Mouse (Mus musculus): ENCODE data around the gene Hist1h2ab. TPM values are rescaled to one million over a fixed set of nuclear protein-coding genes. Genes with fewer than 3 reads are reported as not detected.
"Not testable (repeated sequence)": the region's sequence is repeated elsewhere in the genome, so short reads cannot be mapped to it uniquely, and the experiment has no call there.

The Hist1h2ab gene
- polyA plus RNA-seq (2016; fragmentation: Nextera tagmentation; extraction: Ambion mirVana): 55.9 and 60.6 TPM in 2 replicates

DNA sequence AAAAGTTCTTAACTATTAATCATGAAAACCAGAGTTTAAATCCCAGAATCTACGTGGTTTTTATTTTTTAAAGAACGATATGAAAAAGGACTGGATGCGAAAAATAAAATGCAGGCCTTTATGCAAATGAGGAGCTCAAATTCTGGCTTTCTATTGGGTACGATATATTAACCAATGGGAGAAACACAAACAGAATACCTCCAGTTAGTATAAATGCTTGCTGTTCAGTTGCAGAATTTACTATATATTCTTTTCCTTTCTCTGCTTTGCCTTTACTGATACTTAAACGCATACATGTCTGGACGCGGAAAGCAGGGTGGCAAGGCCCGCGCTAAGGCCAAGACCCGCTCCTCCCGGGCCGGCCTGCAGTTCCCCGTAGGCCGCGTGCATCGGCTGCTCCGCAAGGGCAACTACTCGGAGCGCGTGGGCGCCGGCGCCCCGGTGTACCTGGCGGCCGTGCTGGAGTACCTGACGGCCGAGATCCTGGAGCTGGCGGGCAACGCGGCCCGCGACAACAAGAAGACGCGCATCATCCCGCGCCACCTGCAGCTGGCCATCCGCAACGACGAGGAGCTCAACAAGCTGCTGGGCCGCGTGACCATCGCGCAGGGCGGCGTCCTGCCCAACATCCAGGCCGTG, at the start of gene Hist1h2ab:
Hist1h2ab (plus strand) TSS at position 288 of the 639 bp plus-strand sequence.
- WGBS: 2% methylated on average over 32 of the region's 47 CpGs

DNA sequence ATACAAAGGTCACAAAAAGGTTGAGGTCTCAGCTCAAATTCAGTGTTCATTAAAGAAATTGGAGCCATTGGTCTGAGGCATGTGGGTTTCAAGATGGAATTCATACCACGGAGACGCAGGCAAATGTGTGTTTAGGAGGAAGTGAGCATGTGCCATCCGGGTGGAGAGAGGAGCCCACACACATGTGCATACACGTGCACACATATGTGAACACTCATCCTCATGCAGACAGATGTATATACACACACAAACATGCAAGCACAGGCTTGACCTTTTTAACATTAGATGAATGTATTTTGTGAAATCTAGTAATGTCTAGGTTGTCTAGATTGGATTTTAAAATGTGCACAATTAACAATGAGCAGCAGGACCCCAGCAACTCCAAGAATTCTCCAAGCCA, 48.7 kb upstream of the Hist1h2ab start:
- DNase-seq (ENCODE audit: low spot score): no peak

More for the DNA sequence above, at the start of gene Hist1h2ab:
- H3K27ac ChIP-seq: peak within 1 kb of the TSS; percentile 98
- H3K27me3 ChIP-seq (ENCODE audit: low read depth, poor library complexity, severe bottlenecking); H3K36me3 ChIP-seq; H3K9me3 ChIP-seq (replicated peaks): not testable (repeated sequence)
- H3K4me3 ChIP-seq: peak within 1 kb of the TSS; percentile 51
- DNase-seq (ENCODE audit: low spot score): peak; percentile 82
- peaks cover 17% of the 10 kb centered on the region for H3K4me1 ChIP-seq

DNA sequence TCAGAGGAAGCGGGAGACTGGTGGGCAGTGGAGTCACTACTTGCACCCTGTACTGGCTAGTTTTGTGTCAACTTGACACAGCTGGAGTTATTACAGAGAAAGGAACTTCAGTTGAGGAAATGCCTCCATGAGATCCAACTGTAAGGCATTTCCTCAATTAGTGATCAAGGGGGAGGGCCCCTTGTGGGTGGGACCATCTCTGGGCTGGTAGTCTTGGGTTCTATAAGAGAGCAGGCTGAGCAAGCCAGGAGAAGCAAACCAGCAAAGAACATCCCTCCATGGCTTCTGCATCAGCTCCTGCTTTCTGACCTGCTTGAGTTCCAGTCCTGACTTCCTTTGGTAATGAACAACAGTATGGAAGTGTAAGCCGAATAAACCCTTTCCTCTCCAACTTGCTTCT, 48.1 kb upstream of the Hist1h2ab start:
- 88% methylated on average over 2 of the region's 2 CpGs for WGBS
- H3K4me3 ChIP-seq; H3K27me3 ChIP-seq (ENCODE audit: low read depth, poor library complexity, severe bottlenecking); H3K9me3 ChIP-seq (replicated peaks); H3K27ac ChIP-seq; H3K36me3 ChIP-seq; DNase-seq (ENCODE audit: low spot score): not testable (repeated sequence)
- peaks cover 16% of the 10 kb centered on the region for H3K4me1 ChIP-seq

More for the DNA sequence above, 48.7 kb upstream of the Hist1h2ab start:
- Histone ChIP-seq H3K4me3 (no peak overlapping the region), H3K27me3 (ENCODE audit: low read depth, poor library complexity, severe bottlenecking) (no peaks in the 10 kb centered on the region), H3K36me3 (no peaks in the 10 kb centered on the region), H3K27ac (no peak overlapping the region), H3K9me3 (replicated peaks) (no peaks in the 10 kb centered on the region), H3K4me1 (peaks cover 16% of the 10 kb centered on the region)
- 86% methylated on average over 4 of the region's 4 CpGs for WGBS

DNA sequence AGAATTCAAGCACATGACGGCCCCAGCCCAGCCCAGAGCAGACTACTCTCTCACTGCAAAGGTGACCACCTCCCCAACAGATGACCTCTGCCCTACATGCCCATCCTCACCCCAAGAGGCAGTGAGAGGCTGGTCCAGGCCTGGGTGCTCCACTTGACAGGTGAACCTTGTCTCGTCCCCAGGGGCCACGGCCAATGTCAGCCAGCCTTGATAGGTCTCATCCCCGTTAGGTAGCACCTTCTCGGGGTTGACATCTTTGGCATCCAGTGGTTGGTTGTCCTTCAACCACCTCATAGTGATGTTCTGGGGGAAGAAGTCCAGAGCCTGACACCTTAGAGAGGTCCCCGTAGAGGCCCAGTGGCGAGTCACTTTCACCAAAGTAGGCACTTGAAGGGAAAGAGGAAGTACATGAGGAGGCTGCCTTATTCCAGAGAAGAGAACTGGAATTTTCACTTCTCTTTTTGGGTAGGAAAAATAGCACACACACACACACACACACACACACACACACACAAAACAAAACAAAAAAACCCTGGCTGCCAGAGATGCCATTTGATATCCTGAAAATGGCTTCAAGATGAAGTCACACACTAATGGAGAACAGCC, 45.1 kb upstream of the Hist1h2ab start:
- Histone ChIP-seq H3K27me3 (ENCODE audit: low read depth, poor library complexity, severe bottlenecking) (no peaks in the 10 kb centered on the region), H3K9me3 (replicated peaks) (no peaks in the 10 kb centered on the region), H3K4me1 (peaks cover 33% of the 10 kb centered on the region), H3K36me3 (no peaks in the 10 kb centered on the region), H3K4me3 (no peak overlapping the region), H3K27ac (no peak overlapping the region; the same call in 1 of the 2 replicates)
- WGBS: 93% methylated on average over 7 of the region's 7 CpGs
- no peak for DNase-seq (ENCODE audit: low spot score)

DNA sequence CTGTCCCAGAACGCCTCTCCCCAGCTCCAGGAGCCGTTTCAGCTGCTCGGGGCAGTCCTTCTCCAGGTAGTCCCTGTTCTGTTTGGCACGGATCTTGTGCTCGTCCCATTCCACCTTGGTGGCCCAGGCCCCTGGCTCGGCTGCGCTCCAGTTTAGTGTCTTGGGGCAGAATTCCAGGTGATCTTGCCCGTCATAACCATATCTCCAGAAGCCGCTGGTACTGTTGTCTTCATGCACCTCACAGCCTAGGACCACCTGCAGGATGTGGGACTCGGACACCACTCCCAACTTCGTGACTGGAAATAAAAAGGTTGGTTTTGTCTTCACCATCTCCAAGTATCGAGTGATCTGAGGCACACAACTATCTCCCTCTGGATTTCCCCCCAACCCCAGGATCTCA, 44.2 kb upstream of the Hist1h2ab start:
- Histone ChIP-seq H3K9me3 (replicated peaks) (no peaks in the 10 kb centered on the region), H3K27me3 (ENCODE audit: low read depth, poor library complexity, severe bottlenecking) (no peaks in the 10 kb centered on the region), H3K4me1 (peaks cover 28% of the 10 kb centered on the region), H3K27ac (no peak overlapping the region), H3K4me3 (no peak overlapping the region), H3K36me3 (no peaks in the 10 kb centered on the region)
- WGBS: 94% methylated on average over 12 of the region's 12 CpGs
- DNase-seq (ENCODE audit: low spot score): peak; percentile 21

DNA sequence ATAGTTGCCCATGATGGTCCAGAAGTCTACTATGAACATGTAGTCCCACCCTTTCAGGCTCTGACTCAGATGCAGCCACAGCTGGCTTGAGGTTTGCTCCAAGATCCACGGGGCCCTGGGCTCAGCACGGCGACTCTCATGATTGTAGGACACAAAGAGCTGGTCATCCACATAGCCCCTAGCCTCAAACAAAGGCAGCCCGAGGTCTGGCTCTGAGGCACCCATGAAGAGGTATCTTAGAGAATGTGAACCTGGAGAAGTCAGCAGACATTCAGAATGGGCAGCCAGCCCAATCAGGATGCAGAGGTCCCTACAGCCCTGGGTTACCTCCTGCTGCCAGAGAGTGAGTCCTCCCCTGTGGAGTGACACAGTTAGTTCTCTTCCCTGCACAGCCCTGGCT, 42.9 kb upstream of the Hist1h2ab start:
- Histone ChIP-seq H3K27ac (peak overlapping the region; percentile 56), H3K9me3 (replicated peaks) (no peaks in the 10 kb centered on the region), H3K36me3 (no peaks in the 10 kb centered on the region), H3K4me3 (no peak overlapping the region), H3K4me1 (peaks cover 28% of the 10 kb centered on the region), H3K27me3 (ENCODE audit: low read depth, poor library complexity, severe bottlenecking) (no peaks in the 10 kb centered on the region)
- DNase-seq (ENCODE audit: low spot score): peak; percentile 28
- WGBS: 91% methylated on average over 4 of the region's 4 CpGs

DNA sequence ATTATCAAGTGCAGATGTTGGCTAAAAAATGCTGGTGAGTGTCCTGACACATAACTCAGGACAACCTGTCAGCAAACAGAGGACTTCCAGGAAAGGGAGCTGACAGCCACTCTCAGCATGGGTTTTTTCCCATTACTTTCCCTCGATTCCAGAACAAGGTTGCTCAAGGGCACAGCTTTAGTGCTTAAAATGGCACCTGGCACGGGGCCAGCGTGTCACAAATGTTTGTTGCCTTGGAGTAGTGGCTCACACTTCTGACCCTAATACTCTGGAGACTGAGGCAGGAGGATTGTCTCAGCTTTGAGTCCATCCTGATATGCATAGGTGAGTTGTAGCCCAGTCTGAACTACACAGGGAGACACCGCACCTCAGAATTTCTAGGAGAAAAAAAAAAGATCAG, 42.3 kb upstream of the Hist1h2ab start:
- H3K4me1 ChIP-seq: peaks cover 28% of the 10 kb centered on the region
- 65% methylated on average over 4 of the region's 4 CpGs for WGBS
- DNase-seq (ENCODE audit: low spot score): peak; percentile 29
- peak overlapping the region; percentile 56 for H3K27ac ChIP-seq
- H3K4me3 ChIP-seq: no peak overlapping the region
- H3K36me3 ChIP-seq: no peaks in the 10 kb centered on the region
- H3K27me3 ChIP-seq (ENCODE audit: low read depth, poor library complexity, severe bottlenecking): no peaks in the 10 kb centered on the region
- H3K9me3 ChIP-seq (replicated peaks): no peaks in the 10 kb centered on the region

DNA sequence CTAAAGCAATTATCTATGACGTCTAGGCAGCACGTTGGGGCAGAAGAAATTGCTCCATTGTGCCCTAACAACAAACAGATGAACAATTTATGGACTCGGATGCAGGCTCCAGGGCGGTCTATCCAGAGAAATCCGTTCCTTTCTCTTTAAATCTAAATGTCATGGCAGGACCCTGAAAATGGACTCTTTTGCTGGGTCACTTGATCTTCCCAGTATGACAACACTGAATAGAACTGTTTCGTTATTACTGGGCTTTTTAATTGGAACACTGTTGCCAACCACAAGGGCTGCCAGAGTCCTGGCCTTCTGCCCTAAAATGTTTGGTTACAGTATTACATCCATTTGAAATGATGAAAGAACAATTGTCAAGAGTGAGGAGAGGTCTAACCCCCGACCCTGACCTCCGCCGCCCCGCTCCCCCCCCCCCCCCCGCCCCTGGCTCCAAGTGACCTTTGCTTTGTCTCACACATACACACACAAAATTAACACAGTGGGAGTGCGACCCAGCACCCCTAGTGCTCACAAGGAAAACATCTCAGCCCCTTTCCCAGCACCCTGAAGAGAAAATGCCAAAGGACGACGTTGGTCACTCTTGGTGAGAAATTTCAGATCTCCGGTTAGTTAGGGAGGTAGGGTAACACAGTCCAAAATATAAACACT, 41.1 kb upstream of the Hist1h2ab start:
- 27% methylated on average over 14 of the region's 15 CpGs for whole genome bisulfite sequencing

DNA sequence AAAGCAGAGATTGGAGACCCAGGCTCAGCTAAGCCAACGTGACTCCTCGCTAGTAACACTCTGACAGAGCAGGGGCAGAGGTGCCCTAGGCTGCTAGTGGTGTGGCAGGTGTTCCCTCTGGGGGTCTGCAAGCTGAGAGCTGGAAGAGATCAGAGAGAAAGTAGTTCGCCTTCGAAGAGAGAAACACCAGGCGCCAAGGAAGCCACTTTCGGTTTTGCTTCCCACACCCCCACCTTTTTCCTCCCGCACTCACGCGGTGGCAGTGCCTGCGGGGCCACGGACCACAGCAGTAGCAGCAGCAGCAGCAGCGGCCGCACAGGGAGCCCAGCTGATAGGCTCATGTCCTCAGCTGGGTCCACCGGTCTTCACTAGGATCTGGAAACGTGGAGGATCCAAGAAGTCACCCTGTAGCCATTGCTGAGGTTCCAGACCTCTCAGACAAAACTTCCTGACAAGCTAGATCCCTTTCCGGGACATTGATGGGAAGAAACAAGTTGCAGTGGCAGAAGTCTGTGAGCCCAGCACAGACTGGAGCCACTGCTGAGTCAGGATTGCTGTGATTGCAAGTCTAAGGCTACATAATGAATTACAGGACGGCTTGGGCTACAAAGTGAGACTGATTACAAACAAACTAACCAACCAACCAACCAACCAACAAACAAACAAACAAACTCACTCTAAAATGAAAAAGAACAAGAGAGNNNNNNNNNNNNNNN, 40.4 kb upstream of the Hist1h2ab start, which contains the start of gene Hfe:
Hfe (minus strand) TSS at position 481 of the 716 bp plus-strand sequence.
- WGBS: 3% methylated on average over 17 of the region's 17 CpGs
- peak within 1 kb of the TSS; percentile 78 for H3K27ac ChIP-seq
- H3K27me3 ChIP-seq (ENCODE audit: low read depth, poor library complexity, severe bottlenecking): no peaks in the 10 kb centered on the region
- DNase-seq (ENCODE audit: low spot score): peak; percentile 66
- peak within 1 kb of the TSS; percentile 51 for H3K4me3 ChIP-seq
- no peaks in the 10 kb centered on the region for H3K36me3 ChIP-seq
- no peaks in the 10 kb centered on the region for H3K9me3 ChIP-seq (replicated peaks)
- H3K4me1 ChIP-seq: peaks cover 28% of the 10 kb centered on the region

More for the DNA sequence above, 41.1 kb upstream of the Hist1h2ab start:
- Histone ChIP-seq H3K4me1 (peaks cover 28% of the 10 kb centered on the region), H3K36me3 (no peaks in the 10 kb centered on the region), H3K4me3 (peak overlapping the region; percentile 51), H3K27ac (peak overlapping the region; percentile 78), H3K9me3 (replicated peaks) (no peaks in the 10 kb centered on the region), H3K27me3 (ENCODE audit: low read depth, poor library complexity, severe bottlenecking) (no peaks in the 10 kb centered on the region)
- peak; percentile 35 for DNase-seq (ENCODE audit: low spot score)

DNA sequence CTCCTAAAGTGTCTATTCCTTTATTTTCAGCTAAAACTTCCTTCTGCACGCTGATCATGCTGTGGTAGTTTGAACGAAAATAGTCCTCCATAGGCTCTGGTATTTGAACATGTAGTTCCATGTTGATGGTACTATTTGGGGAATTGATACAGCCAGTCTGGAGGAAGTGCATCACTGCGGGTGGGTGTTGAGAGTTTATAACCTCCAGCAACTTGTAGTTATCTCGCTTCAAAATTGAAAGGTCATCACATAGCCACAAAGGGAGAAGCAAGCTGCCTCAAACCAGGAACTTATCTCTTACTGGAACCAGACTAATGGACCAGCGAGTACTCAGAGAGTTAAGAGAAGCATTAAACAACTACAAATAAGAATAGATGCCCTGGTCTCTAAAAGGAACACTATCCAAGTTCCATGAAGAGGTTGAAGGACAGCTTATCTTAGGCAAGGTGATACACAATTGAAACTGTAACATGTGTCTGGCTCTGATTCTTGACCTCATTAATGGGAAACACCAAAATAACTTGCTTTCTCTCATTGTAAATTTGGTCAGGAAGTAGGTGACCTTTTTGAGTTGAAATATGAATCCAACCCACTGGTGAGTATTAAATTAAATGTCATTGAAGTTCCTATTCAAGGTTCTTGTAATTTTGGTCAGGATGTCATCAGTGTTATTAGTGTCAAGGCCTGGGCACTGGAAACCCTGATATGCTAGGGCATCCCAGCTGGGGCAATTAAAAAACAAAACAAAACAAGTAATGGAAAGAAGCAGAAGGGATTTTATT, 34.5 kb upstream of the Hist1h2ab start:
- DNase-seq (ENCODE audit: low spot score): peak; percentile 13
- H3K27ac ChIP-seq: no peak overlapping the region
- no peaks in the 10 kb centered on the region for H3K27me3 ChIP-seq (ENCODE audit: low read depth, poor library complexity, severe bottlenecking)
- peaks cover 7% of the 10 kb centered on the region; the same call in 1 of the 2 replicates for H3K4me1 ChIP-seq
- no peaks in the 10 kb centered on the region for H3K9me3 ChIP-seq (replicated peaks)
- no peak overlapping the region for H3K4me3 ChIP-seq
- WGBS: 83% methylated on average over 5 of the region's 5 CpGs
- no peaks in the 10 kb centered on the region for H3K36me3 ChIP-seq

DNA sequence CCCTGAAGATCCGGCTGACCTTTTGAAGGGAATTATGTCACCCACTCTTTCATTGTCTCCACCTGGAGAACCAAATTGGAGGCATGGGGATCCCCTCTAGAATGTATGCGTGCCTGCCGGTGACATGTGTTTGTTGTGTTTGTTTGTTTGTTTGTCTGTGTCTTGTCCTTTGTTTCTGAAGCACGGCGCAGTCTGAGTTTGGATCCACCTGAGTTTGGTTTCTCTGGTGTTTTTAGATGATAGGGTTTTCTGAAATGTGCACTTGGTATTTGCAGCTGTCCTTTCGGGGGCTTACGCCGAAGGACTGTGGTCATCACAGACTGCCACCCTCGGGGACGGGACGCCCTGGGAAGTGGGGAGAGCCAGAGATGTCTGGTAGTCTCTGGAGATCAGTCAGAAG, 33.8 kb upstream of the Hist1h2ab start:
- no peak overlapping the region for H3K4me3 ChIP-seq
- H3K36me3 ChIP-seq: no peaks in the 10 kb centered on the region
- H3K9me3 ChIP-seq (replicated peaks): no peaks in the 10 kb centered on the region
- peaks cover 7% of the 10 kb centered on the region; the same call in 1 of the 2 replicates for H3K4me1 ChIP-seq
- WGBS: 39% methylated on average over 11 of the region's 11 CpGs
- H3K27ac ChIP-seq: peak overlapping the region; percentile 50; the same call in 1 of the 2 replicates
- H3K27me3 ChIP-seq (ENCODE audit: low read depth, poor library complexity, severe bottlenecking): no peaks in the 10 kb centered on the region
- peak; percentile 23 for DNase-seq (ENCODE audit: low spot score)

DNA sequence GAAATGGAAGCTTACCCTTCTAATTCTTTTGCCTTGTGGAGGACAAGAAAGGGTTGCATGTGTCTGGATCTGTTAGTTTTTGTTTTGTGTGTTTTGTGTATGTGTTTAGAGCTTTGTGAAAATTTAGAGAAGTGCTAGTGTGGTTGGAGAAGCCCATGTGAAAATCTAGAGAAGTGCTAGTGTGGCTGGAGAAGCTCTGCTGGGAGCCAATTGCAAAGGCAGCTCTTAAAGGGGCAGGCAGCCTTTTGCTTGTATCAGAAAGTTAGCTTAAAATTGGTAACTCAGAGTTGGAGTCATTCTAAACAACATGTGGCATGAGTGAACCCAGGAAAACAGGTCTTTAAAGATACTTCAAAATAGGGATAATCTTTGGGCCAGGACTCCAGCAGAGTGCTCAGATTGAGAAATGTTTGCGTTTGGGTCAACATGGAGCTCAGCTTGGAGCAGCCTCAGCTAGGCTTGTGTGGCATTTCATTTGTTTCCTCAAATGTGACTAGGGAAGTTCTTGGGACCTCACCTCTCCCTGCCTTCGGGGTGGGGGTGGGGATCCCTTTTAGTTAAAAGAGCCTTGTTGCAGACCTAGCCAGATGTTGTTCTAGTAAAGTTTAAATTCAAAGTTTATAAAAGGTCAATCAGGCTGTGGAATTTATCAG, 33.2 kb upstream of the Hist1h2ab start:
- not testable (repeated sequence) for H3K4me3 ChIP-seq; H3K36me3 ChIP-seq; H3K27me3 ChIP-seq (ENCODE audit: low read depth, poor library complexity, severe bottlenecking); H3K9me3 ChIP-seq (replicated peaks); H3K4me1 ChIP-seq
- DNase-seq (ENCODE audit: low spot score): peak; percentile 28
- H3K27ac ChIP-seq: peak overlapping the region; percentile 50; the same call in 1 of the 2 replicates
- 16% methylated on average over 2 of the region's 2 CpGs for WGBS
